Mouse (Mus musculus): ENCODE measurements around the gene Bzw1. TPM values are rescaled to one million over a fixed set of nuclear protein-coding genes. Genes with fewer than 3 reads are reported as not detected.

Bzw1 gene
- 460 and 478 TPM in 2 replicates for polyA plus RNA-seq (2016; fragmentation: Nextera tagmentation; extraction: Ambion mirVana)

DNA sequence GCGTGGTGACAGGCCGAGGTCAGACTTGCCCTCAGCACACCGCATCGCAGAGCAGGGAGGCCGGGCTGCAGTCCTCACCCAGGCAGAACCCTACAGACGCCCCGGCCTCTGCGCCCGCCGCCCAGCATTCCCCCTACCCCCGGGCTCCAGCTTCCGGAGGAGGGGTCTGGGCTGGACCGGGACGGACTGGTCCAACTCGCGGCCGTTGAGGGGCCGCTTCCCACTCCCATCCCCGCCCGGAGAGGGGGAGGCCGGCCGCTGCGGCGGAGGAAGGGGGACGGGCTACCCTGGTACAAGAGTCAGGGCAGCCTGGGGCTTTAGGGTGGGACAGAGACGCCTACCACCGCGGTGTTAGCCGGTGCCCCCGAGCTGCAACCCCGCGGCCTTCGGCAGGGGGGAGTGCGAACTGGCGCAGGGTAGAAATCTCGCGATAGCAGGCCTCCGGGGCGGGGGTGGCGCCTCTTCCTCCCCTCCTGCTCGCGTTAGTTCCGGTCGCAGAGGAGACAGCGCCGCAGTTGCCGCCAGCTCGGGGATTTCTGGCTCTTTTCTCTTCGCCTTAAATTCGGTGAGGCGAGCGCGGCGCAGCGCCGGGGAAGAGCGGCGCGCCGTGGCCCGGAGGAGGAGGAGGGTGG lies at the start of gene Bzw1:
TSS of gene Bzw1 (plus strand) at position 247 of the 632 bp plus-strand sequence.
- Histone ChIP-seq H3K36me3 (replicated peaks) (peaks cover 33% of the 10 kb centered on the region), H3K9me3 (no peaks in the 10 kb centered on the region), H3K4me3 (peak within 1 kb of the TSS; percentile 93), H3K4me1 (peaks cover 21% of the 10 kb centered on the region), H3K27ac (peak within 1 kb of the TSS; percentile 100), H3K27me3 (ENCODE audit: poor library complexity, severe bottlenecking) (no peaks in the 10 kb centered on the region)
- under 1% methylated on average over 60 of the region's 61 CpGs for WGBS
- DNase-seq (ENCODE audit: extremely low spot score, low spot score): peak; percentile 90

DNA sequence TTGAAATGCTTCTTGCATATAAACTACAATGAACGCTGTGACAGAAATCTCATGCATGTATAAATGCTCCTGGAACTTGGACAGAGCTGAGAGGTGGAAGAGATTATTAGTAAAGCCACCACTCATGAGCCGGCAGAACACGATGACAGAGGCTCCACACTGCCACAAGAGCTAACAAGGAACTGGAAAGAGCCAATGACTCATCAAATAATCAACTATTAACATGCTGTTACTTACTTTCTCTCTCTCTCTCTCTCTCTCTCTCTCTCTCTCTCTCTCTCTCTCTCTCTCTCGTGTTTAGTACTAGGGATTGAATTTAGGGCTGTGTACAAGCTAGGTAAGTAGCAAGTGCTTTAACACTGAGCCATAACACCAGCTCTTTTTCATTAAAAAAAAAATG lies 48.8 kb upstream of the Bzw1 start:
- H3K36me3 ChIP-seq (replicated peaks): no peaks in the 10 kb centered on the region
- H3K9me3 ChIP-seq: no peaks in the 10 kb centered on the region
- peaks cover 5% of the 10 kb centered on the region for H3K4me1 ChIP-seq
- no peak overlapping the region for H3K27ac ChIP-seq
- no peak overlapping the region for H3K4me3 ChIP-seq
- DNase-seq (ENCODE audit: extremely low spot score, low spot score): no peak
- no peaks in the 10 kb centered on the region for H3K27me3 ChIP-seq (ENCODE audit: poor library complexity, severe bottlenecking)
- WGBS: 82% methylated on average over 4 of the region's 4 CpGs

DNA sequence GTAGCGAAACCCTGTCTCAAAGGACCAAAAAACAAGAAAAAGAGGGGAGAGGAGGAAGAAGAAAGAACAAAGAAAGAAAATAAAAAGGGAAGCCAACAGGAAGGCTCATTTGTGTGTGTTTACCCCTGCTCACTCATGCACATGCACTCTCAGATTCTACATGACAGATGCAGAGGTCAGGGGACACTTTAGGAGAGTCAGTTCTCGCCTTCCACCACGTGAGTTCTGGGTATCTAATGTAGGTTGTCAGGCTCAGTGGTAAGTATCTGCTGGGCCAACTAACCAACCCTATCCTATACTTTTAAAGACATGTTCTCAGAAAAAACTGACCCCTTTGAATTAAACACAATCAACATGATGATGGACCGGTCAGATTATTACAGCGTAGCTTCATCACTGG lies 48.1 kb upstream of the Bzw1 start:
- Histone ChIP-seq H3K9me3 (no peaks in the 10 kb centered on the region), H3K4me1 (peaks cover 5% of the 10 kb centered on the region), H3K27me3 (ENCODE audit: poor library complexity, severe bottlenecking) (no peaks in the 10 kb centered on the region), H3K4me3 (no peak overlapping the region), H3K36me3 (replicated peaks) (no peaks in the 10 kb centered on the region), H3K27ac (no peak overlapping the region)
- WGBS: 87% methylated on average over 5 of the region's 5 CpGs
- no peak for DNase-seq (ENCODE audit: extremely low spot score, low spot score)

DNA sequence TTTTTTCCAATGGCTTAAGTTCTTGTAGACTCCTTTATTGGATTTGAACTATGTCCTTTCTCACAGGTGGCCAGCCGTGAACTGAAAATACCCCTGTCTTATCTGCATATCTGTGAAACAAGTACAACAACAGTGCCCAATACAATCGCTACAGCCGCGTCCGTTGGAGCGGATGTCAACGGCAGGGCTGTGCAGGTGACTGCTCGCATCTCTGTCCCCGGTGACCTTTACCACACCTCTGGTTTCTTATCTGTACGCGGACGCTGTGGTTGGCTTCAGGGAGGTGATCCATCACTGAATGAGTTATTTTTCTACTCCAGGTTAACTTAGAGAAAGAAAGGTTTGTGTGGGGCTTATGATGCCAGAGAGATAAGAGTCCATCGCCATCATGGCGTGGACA lies 46.5 kb upstream of the Bzw1 start:
- Histone ChIP-seq H3K27me3 (ENCODE audit: poor library complexity, severe bottlenecking) (no peaks in the 10 kb centered on the region), H3K27ac (no peak overlapping the region), H3K4me1 (peaks cover 5% of the 10 kb centered on the region), H3K9me3 (no peaks in the 10 kb centered on the region), H3K36me3 (replicated peaks) (no peaks in the 10 kb centered on the region), H3K4me3 (no peak overlapping the region)
- WGBS: 95% methylated on average over 14 of the region's 14 CpGs
- DNase-seq (ENCODE audit: extremely low spot score, low spot score): no peak

DNA sequence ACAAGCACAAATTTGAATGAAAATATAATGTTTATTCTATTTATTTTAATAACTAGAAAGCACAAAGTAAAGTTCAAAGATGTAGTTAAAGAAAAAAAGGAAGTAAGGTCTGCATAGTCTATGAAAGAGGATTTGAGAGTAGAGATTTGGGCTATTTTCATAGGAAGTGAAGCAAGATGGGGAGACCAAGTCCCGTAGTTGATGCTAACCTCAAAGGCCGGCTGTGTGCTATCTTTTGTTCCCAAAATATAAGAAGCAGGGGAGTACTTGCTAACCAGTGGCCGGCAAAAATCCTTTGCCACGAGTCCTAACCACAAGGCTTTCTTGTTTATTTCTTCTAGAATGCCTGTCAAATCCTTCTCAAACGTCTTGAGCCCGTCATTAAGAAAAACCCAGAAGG lies 44.0 kb upstream of the Bzw1 start:
- Histone ChIP-seq H3K36me3 (replicated peaks) (no peaks in the 10 kb centered on the region), H3K9me3 (no peaks in the 10 kb centered on the region), H3K27ac (no peak overlapping the region), H3K4me3 (no peak overlapping the region), H3K27me3 (ENCODE audit: poor library complexity, severe bottlenecking) (no peaks in the 10 kb centered on the region), H3K4me1 (no peaks in the 10 kb centered on the region; the same call in 1 of the 2 replicates)
- 90% methylated on average over 6 of the region's 6 CpGs for WGBS
- DNase-seq (ENCODE audit: extremely low spot score, low spot score): no peak

- Histone ChIP-seq H3K9me3 (no peaks in the 10 kb centered on the region), H3K4me3 (no peak overlapping the region), H3K36me3 (replicated peaks) (no peaks in the 10 kb centered on the region), H3K27me3 (ENCODE audit: poor library complexity, severe bottlenecking) (no peaks in the 10 kb centered on the region), H3K27ac (no peak overlapping the region), H3K4me1 (no peaks in the 10 kb centered on the region)
- 81% methylated on average over 4 of the region's 4 CpGs for WGBS
- DNase-seq (ENCODE audit: extremely low spot score, low spot score): no peak
Measured at GRCm38 (mm10) chr1:58353238-58353893, 39.3 kb upstream of the Bzw1 start.

DNA sequence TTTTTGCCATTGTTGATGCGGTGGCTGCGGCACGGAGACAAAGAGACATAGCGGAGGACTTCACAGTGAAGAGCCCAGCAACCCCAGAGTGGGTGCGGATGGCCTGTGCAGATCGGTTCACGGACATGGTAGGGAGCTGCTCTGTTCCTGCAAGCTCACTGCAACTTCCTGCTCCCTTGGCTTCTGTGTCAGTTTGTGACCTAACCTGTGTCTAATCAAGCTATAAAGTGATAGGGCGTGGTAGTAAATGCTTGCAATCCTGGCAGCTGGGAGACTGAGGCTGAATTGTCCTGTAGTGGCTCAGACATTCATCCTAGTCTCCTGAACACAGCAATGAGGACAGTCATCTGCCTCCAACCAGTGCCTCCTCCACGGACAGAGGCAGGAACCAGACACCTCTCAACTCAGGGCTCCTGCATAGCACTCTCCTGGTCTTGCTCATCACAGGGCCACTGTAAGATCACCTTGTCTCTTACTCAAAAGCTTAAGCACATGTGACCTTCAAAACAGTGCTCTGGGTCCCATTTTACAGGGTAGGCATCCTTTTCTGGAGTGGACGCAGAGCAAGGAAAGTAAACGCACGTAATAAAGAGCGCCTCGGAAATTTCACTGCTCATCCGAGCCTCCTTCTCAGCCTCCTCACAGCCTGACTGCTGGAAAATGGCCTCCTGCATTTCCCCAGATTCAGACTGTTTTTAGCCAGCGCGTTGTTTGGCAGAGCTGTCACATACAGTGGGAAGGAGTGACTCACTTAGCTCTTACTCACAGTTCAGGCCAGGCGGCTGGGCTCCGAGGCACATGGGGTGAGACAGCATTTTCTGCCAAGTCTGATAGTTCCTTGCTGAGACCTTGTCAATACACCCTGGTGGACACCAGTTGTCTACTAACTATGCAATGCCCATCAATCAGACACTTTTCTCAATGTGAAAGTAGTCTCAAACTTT lies 33.5 kb upstream of the Bzw1 start:
- no peak overlapping the region for H3K27ac ChIP-seq
- H3K9me3 ChIP-seq: peaks cover 4% of the 10 kb centered on the region; the same call in 1 of the 2 replicates
- no peak for DNase-seq (ENCODE audit: extremely low spot score, low spot score)
- H3K4me3 ChIP-seq: no peak overlapping the region
- 0 out of 2 replicates have a peak, but pooled peaks cover 2% of the 10 kb centered on the region for H3K4me1 ChIP-seq
- H3K27me3 ChIP-seq (ENCODE audit: poor library complexity, severe bottlenecking): no peaks in the 10 kb centered on the region
- WGBS: 89% methylated on average over 19 of the region's 19 CpGs
- H3K36me3 ChIP-seq (replicated peaks): no peaks in the 10 kb centered on the region

DNA sequence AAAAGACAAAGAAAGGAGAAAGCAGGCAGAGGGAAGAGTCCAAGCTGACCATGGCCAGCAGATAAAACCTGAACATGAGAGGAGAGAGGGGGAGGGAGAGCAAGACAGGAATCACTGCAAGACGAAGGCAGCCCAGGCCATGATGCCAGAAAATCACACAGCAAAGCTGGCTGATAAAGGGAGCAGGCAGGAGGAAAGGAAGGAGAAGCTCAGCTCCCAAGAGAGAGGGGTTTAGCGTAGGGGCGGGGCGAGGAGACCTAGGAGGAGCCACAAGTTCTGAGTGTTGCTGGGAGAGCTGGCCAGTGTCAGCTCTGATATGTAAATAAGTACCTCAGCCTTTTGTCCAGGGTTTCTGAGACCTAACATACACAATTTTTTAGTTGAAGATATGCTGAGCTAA lies 30.4 kb upstream of the Bzw1 start:
- Histone ChIP-seq H3K9me3 (peaks cover 8% of the 10 kb centered on the region; the same call in 1 of the 2 replicates), H3K36me3 (replicated peaks) (no peaks in the 10 kb centered on the region), H3K4me3 (no peak overlapping the region), H3K27ac (no peak overlapping the region), H3K27me3 (ENCODE audit: poor library complexity, severe bottlenecking) (no peaks in the 10 kb centered on the region), H3K4me1 (0 out of 2 replicates have a peak, but pooled peaks cover 2% of the 10 kb centered on the region)
- 56% methylated on average over 4 of the region's 4 CpGs for WGBS
- no peak for DNase-seq (ENCODE audit: extremely low spot score, low spot score)

DNA sequence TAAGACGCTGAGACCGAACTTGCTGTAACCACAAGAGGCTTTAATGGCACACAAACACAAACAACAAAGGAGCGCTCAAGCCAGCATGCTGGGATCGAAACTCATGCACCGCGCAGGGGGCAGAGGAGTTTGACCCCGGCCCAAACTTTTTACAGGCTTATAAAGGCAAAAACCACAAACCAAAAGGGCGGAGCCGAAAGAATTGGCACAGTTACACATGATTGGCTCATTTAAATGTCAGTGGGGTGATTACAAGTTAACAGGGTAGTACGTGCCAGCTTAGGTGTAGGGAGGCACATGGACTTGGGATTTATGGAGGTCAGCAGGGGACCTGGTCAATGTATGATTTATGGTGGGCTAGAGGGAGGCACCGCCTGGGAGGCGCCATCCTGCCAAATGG lies 28.1 kb upstream of the Bzw1 start:
- 93% methylated on average over 12 of the region's 12 CpGs for WGBS
- Histone ChIP-seq H3K9me3 (peaks cover 8% of the 10 kb centered on the region; the same call in 1 of the 2 replicates), H3K36me3 (replicated peaks) (no peaks in the 10 kb centered on the region), H3K27ac (no peak overlapping the region), H3K4me3 (no peak overlapping the region), H3K27me3 (ENCODE audit: poor library complexity, severe bottlenecking) (no peaks in the 10 kb centered on the region), H3K4me1 (0 out of 2 replicates have a peak, but pooled peaks cover 2% of the 10 kb centered on the region)
- DNase-seq (ENCODE audit: extremely low spot score, low spot score): no peak

DNA sequence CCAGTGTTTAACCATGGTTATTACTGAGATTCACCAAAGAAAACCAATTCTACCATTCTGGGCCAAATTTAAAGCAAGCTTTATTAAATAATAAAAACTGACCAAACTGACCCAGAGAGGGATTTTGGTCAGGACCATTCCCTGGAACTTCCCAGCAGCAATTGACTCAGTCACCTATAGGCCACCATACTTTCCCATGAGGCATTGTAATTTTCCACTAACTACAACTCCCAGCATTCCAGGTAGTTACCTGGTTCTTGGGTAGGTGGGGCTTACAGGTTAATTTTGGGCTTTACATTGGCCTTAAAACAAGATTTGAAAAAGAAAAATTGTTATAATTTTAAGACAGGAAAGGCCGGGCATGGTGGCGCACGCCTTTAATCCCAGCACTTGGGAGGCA lies 26.9 kb upstream of the Bzw1 start:
- 94% methylated on average over 3 of the region's 3 CpGs for WGBS
- no peak overlapping the region for H3K27ac ChIP-seq
- no peaks in the 10 kb centered on the region for H3K36me3 ChIP-seq (replicated peaks)
- H3K27me3 ChIP-seq (ENCODE audit: poor library complexity, severe bottlenecking): no peaks in the 10 kb centered on the region
- H3K9me3 ChIP-seq: peaks cover 8% of the 10 kb centered on the region; the same call in 1 of the 2 replicates
- DNase-seq (ENCODE audit: extremely low spot score, low spot score): no peak
- H3K4me1 ChIP-seq: 0 out of 2 replicates have a peak, but pooled peaks cover 2% of the 10 kb centered on the region
- H3K4me3 ChIP-seq: no peak overlapping the region

DNA sequence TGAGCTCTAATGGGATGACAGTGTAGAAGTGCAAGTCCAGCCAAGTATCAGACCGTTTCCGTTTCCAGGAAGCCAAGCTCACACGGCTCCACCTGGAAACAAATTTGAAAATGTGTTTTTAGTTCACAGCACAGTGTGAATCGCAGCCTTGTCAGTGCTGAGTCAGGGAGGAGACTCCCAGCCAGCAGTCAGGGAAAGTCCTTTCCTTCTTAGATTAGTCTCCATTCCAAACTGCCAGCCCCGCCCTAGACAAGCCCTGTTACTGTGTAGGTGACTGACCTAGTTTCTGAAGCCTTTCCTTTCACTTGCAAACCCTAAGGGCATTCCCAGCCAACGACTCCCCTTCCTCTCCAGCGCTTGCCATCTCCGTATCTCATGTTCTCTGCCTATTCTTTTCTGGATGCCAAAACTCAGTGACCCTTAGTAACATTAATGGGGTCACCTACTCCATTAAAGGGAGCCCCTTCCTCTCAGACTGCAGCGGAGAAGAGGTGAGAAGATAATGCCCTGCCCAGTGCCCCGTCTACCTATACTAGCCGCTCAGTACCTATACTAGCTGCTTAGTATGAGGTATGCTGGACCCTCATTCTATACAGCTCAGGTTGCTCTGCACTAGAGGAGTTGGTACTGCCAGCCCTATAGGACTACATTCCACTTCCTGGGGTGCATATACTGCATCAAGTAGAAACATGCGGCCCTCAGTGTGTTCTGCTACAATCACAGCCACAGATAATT lies 25.8 kb upstream of the Bzw1 start:
- H3K9me3 ChIP-seq: peaks cover 8% of the 10 kb centered on the region; the same call in 1 of the 2 replicates
- 0 out of 2 replicates have a peak, but pooled peaks cover 2% of the 10 kb centered on the region for H3K4me1 ChIP-seq
- H3K4me3 ChIP-seq: no peak overlapping the region
- H3K36me3 ChIP-seq (replicated peaks): no peaks in the 10 kb centered on the region
- no peak overlapping the region for H3K27ac ChIP-seq
- DNase-seq (ENCODE audit: extremely low spot score, low spot score): no peak
- no peaks in the 10 kb centered on the region for H3K27me3 ChIP-seq (ENCODE audit: poor library complexity, severe bottlenecking)
- 85% methylated on average over 12 of the region's 12 CpGs for WGBS

DNA sequence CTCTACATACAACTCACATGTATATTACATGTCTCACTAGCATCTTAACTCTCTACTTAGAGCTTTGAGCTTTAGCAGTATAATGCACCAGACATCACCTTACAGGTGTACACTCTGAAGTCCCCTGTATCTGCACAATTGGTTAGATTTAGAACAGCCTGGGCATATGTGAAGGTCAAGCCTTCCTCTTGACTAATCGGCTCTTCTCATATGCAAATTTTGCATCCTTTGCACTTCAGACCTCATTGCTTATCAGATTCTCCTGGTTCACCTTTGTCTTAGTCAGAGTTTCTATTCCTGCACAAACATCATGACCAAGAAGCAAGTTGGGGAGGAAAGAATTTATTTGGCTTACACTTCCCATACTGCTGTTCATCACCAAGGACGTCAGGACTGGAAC lies 23.0 kb upstream of the Bzw1 start:
- Histone ChIP-seq H3K27me3 (ENCODE audit: poor library complexity, severe bottlenecking) (no peaks in the 10 kb centered on the region), H3K36me3 (replicated peaks) (no peaks in the 10 kb centered on the region), H3K4me1 (no peaks in the 10 kb centered on the region), H3K4me3 (no peak overlapping the region), H3K9me3 (no peaks in the 10 kb centered on the region; the same call in 1 of the 2 replicates), H3K27ac (no peak overlapping the region)
- WGBS: 82% methylated on average over 2 of the region's 2 CpGs
- no peak for DNase-seq (ENCODE audit: extremely low spot score, low spot score)
